Mouse (Mus musculus): ENCODE data around the gene Gm11077.

Gene Gm11077
- long read RNA-seq, experiment 1, partial matches to known transcripts = 0 of 1 reads
- long read RNA-seq, experiment 1, other reads (novel, unspliced or antisense) = 1 of 1 reads
- long read RNA-seq, experiment 2 = 0 reads

DNA sequence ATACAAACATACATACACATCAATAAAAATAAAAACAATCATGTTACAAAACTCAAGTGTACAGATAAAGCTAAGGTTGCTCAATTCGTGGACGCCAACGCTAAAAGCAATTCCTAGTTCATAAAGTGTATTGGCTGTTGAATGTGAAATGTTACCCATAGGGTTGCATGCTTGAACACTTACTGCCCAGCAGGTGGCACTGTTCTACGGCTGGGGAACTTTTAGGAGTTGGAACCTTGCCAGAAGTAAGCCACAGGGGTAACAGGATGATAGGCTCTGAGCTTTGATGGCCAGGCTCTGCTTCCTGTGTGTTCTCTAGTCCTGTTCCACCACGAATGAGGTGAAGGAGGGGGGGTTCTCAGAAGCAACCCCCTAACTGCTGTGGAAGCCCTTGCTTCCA, at the start of gene Gm11077:
TSS of gene Gm11077 (plus strand) at position 13 of the 400 bp plus-strand sequence.
- intact Hi-C loops (cut with DNase I) = no loop called here

DNA sequence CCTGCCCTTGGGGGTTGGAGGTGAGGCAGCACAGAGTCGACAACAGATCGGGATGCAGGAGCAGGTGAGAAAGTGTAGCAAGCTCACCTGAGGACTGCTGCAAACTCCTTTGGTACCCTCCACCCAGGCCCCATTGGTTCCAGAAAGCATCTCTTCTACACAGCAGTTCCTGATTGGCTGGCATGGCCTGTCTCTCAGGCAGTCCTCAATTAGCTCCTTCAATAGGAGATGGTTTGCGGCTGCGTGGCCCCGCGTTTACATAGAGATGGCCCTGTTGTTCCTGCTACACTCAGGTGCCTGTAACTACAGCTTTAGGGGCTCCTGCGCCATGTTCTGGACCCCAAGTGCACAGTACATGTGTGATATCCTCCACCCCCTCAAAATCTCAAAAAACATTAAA, 48.4 kb upstream of the Gm11077 start:
- intact Hi-C loops (cut with DNase I) = no loop called here

DNA sequence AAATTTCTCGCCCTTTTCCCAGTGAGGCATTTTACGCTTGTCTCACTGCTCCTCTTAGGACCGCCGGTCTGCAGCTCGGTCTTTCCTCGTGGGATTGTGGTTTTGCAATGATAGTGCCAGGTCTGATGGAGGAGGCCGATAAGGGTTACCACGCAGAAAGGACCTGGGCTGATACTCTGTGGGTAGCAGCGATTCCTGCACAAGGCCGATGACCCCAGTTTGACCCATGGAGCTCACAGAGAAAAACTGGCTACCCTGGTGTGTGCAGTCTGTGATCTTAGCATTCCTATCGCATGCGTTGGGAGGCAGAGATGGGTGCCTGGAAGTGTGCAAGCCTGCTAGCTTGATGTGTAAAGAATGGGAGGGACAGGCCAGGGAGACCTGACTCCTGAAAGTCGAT, 46.3 kb upstream of the Gm11077 start:
- intact Hi-C loops (cut with DNase I) = no loop called here

DNA sequence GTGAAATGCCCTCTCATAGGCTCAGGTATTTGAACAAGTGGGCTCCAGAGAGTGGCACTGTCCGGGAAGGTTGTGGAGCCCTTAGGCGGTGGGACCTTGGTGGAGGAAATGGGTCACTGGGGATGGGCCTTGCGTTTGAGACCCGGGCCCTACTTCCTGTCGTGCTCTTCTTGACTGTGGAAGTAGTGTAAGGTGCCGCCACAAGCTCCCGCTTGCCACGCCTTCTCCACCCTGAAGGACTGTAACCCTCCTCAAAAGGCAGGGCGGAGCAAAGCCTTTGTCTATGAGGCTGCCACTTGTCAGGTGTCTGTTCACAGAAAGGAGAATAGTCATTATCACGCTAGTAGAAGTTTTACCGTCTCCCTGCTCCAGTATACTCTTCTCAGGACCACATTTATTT, 44.7 kb upstream of the Gm11077 start:
- intact Hi-C loops (cut with DNase I) = no loop called here

DNA sequence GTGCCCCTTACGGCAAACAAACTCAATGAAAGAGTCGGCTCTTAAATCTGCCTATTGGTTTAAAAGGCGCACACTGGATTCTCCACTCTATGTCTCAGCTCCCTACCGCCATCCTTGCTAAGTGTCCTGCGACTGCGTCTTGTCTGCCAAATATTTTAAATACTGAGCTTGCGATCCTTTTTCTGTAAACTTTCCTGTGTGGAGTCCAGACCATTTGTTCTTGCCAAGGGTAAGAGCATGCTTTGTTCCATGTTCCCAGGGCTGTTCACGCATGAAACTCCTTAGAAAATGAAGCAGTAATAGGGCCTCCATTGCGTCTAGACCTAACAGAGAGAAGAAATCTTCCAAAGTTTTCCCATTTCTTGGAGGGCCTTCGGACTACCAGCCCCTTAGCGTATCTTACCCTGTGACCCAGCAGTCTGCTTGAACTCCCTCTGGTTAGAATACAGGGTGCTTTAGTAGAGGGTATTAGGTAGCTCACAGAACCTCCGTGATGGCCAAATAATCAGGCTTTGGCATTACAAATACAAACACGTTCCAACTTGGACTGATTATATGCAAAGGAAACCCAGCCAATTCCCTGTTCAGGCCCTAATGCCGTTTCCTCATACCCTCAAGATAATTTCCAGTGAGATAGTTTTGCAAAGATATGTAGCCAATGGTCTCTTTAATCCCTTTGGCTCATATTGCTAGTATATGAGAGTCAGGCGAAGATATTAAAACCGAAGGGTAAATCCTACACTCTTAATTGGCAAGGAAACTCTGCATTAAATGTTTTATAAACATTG, 39.3 kb upstream of the Gm11077 start:
- intact Hi-C loops (cut with DNase I) = no loop called here

DNA sequence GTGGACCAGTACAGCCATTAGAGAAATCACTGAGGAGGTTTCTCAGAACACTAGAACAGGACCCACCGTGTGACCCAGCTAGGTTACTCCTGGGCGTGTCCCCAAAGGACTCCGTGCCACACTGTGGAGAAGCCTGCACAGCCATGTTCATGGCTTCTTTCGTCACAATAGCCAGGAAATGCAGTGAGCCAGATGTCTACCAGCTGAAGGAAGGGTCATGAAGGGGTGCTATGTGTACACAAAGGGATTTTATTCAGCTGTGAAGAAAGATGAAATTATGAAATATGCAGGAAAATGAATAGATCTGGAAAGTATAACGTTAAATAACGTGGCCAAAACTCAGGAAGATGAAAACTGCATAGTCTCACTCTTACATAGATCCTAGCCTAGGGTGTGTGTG, 36.9 kb upstream of the Gm11077 start:
- intact Hi-C loops (cut with DNase I) = no loop called here

DNA sequence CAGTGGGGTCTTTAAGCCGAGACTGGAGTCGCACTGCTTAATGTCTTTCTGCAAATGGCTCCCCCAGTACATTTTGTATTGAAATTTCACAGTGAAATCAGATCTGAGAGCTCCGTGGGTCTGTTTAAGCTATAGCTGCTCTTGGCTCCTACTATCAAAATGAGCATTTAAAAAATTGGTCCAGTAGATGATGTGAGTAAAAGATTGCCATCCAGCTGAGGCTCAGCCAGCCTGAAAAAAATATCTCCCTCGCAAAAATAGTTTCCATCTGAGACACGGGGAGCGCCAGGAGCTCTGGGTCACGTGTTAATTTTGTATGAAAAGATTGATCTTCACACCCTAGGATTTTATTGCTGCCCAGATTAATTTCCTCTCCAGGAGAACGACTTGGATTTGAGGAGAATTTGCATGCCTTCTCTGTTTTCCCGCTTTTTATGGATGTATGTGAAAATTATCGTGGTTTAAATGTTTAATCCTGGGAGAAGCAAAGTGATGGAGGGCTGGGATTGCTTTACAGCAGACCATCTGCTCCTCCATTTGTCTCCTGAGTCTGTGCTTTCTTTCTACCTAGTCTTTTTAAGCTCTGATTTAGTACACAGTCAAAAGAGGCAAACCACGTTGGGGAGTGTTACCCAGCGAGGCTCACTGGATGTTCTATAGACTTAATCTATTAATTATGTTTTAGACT, 32.7 kb upstream of the Gm11077 start:
- intact Hi-C loops (cut with DNase I) = no loop called here

DNA sequence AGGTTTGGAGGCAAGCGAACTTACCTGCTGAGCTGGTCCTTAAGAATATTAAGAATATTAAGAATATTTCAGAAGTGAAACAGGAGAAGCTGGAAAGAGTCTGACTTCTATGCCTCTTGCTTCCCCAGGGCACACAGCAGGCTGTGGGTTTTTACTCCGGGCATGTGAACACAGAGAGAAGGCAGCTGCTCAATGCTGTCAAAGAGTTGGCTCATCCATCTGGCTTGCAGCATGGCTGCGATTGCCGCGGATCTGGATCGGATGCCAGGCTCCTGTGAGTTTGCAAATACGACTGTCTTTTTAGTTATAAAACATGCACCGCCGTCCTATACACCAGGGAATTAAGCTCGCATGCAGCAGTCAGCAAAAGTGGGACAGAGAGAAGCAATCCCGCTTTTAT, 31.1 kb upstream of the Gm11077 start:
- intact Hi-C loops (cut with DNase I) = no loop called here

DNA sequence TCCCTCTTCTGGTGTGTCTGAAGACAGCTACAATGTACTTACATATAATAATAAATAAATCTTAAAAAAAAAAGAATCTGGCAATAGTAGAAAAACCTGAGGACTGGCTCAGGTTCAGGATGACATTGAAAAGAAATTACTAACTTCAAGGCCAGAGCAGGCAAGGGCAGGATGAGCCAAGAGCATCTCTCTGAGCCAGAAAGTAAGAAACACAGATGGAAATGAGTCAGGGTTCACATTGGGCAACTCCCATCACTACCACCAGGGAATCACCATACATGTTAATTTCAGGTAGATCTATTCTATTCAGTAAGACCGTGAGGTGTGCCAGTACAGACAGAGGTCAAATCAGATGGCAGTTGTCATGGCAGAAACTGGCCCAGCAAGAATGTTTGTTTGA, 30.5 kb upstream of the Gm11077 start:
- intact Hi-C loops (cut with DNase I) = no loop called here

DNA sequence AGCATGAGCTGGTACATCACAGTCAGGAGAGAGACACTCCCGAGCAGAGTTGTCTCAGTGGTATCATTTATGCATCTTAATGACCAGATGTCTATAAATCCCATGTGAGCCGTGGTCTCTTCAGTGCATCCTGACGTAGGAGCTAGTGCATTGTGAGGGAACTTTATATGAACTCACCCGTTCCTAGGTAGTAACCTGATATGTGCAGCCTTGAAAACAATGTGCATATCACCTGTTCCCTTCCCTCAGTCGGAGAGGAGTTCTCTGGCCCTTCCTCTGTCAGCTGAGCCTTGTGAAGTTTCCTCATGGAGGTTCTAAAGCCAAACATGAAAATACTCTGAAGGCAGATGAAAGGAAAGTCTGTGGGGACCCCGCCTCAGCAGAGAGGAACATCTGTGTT, 27.8 kb upstream of the Gm11077 start:
- intact Hi-C loops (cut with DNase I) = loop anchor here (10.0 kb wide), 1 partner anchor 226 kb away; no protein-coding TSS in a partner anchor

DNA sequence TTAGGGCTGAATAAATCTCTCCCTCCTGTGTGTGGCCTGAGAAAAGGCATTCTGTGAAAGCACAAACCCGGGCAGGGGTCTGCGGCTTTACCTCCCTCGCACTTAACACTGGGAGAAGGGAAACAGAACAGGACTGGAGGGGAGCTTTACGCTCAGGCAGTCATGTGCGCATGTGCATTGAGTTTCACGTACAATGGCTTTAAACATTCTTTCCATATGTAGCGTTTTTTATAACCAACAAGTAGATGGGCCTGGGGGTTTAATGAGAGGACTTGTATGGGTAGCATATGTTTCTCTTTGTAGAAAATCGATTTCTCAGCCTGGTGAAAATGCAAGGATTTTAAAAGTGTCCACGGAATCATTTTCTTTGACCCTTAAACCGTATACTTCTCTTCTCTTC, 24.0 kb upstream of the Gm11077 start:
- intact Hi-C loops (cut with DNase I) = loop anchor here (10.0 kb wide), 1 partner anchor 230 kb away; no protein-coding TSS in a partner anchor

DNA sequence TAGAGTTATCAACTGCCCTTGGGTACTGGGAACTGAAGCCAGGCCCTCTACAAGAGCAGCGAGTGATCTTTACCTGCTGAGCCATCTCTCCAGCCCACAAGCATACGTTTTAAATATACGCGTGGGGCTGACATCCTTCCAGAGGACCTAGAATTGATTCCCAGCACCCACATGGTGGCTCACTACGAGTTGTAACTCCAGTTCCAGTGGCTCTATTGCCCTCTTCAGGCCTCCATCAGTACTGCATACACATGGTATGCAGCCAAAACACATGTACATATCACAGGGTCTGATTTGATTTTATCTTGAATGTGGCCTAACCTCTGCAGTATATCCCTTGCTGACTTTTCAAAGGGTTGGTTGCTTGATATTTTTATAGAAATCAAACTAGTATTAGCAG, 23.0 kb upstream of the Gm11077 start:
- intact Hi-C loops (cut with DNase I) = loop anchor here (10.0 kb wide), 1 partner anchor 231 kb away; no protein-coding TSS in a partner anchor

DNA sequence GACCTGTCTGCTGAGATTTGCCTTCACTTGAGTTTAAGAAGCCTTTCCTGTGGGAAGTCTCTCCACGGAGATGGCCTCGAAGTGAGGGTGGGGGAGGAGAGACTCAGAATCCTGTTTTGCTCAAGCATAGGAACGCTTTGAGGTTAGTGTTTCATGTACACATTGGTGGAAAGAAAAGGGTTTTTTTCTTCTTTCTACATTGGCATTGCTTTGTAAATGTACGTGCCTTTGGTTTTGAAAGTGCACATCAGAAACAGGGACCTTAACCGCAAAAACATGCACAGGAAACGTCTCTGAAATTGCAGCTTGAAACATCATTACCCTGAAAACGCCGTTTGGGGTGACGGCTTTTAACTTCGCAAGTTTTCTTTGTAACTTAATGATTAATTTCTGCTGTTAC, 21.0 kb upstream of the Gm11077 start:
- intact Hi-C loops (cut with DNase I) = loop anchor here (10.0 kb wide), 1 partner anchor 233 kb away; no protein-coding TSS in a partner anchor

DNA sequence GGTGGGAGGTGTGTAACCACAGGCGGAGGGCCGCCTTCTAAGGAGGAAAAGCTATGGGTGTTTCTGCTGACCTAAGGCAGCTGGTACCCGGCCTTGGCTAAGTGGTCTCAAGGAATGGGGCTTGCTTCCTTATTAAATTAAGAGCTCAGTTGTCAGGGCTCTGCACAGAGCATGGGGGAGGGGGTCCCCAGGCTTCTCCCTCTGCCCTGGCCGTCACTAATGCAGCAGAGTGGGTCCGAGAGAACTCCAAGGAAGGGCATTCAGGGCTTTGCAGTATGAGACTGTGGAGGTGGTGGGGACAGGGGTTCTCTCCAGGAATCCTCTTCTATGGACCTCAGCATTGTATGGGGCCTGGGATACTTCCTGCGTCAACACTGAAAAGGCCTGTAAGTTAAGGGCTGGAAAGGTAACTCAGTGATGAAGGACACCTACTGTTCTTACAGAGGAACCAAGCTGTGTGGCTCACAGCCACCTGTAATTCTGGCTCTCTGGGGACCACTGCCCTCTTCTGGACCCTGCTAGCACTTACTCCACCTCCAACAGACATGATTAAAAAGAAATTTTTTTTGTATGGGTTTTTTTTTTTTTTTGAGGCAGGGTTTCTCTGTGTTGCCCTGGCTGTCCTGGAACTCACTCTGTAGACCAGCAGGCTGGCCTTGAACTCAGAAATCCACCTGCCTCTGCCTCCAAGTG, 19.5 kb upstream of the Gm11077 start:
- intact Hi-C loops (cut with DNase I) = loop anchor here (5.0 to 10.0 kb wide), 3 partner anchors 67 to 235 kb away; no protein-coding TSS in a partner anchor

DNA sequence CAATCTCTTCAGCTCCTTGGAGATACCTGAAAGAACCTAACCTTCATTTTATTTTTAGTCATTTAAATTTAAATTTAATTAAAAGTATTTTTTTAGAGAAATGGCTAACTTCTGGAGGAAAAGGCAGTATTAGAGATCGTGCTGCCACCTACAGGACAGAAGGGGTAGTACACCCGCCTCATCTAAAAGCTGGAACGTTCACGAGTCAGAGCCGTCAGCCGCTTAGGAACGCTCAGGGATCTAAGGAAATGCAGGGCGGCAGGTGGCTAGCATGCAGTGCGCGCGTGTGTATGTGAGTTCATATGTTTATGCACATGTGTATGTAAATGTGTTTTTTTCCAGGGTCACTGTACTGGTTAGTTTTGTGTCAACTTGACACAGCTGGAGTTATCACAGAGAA, 16.3 kb upstream of the Gm11077 start:
- intact Hi-C loops (cut with DNase I) = loop anchor here (5.0 to 10.0 kb wide), 2 partner anchors 70 to 142 kb away; no protein-coding TSS in a partner anchor

DNA sequence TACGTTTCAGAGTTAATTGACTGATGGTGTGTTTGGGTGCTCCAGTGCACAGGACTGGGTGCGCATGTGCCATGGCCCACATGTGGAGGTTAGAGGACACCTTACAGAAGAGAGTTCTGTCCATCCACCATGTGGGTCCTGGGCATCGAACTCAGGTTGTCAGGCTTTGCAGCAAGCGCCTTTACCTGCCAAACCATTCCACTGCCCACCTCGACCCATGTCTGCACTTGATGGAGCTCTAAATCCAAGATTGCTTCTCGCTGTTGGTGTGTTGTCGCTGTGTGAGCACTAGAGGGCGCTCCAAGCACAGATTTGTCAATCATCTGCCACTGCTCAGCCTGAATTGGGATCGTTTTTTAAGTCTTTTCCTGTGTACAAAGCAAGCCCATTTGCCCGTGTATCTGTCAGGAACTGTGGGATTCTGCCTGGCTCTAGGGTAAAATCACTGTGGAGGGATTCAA, 14.1 kb upstream of the Gm11077 start:
- intact Hi-C loops (cut with DNase I) = loop anchor here (5.0 to 10.0 kb wide), 2 partner anchors 73 to 140 kb away; no protein-coding TSS in a partner anchor

DNA sequence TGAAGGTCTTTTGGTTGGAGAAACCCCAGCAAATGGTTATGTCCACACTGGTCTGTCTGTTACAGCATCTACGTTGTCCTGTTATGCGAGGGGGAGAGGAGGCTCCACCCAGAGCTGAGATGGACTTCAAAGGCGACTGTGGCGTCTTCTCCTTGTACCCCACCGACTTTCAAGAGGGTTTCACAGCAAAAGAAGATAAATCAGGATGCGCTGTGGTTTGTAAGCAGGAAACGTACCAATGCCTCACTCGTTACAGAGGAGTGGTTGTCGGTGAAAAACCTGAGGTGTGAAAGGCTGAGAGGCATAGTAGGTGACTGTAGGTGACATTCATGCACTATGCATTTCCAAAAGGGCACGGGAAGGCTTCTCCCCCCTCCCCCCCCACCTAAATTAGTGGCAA, 7.0 kb upstream of the Gm11077 start:
- intact Hi-C loops (cut with DNase I) = no loop called here

DNA sequence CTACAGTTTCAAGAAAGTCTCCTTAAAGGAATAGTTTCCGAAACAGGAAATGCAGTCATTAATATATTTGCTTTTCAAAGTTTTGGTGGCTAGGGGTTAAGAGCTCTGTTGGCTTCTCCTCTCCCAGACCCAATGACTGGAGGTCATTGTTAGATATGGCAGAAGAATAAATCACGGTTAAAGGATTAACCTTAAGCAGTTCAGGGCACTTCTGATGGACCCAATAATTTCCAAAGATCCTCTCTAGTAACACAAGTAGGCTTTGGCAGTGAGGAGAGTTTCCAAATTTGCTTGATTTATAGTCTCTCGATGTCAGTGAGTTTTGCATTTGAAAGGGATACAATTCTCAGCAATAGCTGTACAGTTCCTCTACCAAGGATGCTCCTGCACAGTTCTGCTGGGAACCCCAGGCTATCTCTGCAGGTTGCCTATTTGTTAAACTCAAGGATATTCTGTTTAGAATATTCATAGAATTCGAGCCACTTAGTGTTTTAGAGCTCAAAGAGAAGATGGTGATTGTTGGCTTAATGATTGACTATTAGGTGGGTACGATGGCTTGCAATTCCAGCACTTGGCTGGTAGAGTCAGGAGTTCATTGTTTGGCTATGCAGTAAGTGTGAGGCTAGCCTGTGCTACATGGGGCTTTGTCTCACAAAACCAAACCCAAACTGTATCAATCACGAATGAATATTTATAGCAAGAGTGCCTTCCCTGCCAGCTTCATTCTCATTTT, 1.8 kb downstream of the Gm11077 start:
- intact Hi-C loops (cut with DNase I) = no loop called here

DNA sequence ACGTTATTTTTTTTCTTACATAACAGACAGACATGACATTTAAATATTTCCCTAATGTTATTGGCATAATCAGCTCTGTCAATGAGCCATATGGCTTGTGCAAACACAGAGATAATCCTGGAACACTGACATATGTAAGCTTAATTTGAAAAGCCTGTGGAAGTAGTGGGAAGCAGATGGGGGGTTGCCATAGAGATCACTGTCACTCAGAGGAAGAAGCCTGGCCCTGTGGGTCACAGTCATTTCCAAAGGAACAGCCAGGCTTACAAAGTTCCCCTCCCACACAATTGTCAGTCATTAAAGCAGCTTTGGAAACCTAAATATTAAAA, 2.3 kb downstream of the Gm11077 start:
- intact Hi-C loops (cut with DNase I) = no loop called here

DNA sequence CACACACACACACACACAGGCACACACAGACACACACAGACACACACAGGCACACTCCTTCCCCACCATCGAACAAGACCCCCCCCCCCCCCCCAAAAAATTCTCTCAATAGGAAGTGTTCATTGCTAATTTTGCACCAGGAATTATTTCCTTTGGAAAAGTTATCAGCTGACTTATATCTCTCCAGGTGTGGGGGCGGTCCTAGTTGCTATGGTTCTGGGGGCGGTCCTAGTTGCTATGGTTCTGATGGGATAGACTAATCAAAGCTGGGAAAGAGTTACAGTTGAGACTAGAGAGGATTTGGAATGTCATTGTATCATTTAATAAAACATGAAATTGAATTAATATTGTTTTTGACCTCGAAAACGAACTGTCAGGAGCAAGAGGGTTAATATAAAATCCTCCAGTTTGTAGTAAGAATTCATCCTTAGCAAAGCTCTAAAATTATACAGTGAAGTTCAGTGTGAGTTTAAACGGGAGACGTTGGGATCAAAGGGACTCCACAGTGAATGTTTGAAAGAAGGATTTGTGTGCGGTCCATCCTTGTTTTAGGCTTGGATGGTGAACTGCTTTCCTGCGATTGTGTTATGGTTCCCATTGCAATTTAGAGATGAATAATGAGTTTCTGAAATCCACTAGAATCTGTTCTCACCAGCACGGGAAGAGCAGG, 4.0 kb downstream of the Gm11077 start:
- intact Hi-C loops (cut with DNase I) = no loop called here

Data from adrenal gland (tissue).